Mouse (Mus musculus): ENCODE results near the gene Mecom.

DNA sequence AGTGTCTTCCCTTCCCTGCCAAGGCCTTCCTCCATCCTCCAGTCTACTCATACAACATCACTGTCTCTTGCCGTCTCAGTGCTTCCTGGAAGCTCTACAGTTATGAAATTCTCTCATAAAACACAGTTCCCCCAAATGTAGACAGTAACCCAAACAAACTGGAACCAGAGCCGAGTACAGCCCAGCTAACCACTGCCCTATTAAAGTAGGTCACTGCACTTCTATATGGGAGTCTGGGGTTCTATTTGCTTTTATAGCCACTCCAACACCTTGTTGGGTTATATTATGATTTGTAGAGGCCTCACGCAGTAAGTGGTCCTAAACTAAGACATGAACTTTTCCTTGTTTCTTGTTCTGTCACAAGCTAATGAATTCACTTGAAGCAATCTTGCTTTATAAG lies 380.8 kb downstream of the Mecom start:
- TF ChIP-seq POLR2A (IDR thresholded peaks at IDR 0.05; ENCODE audit: borderline replicate concordance, extremely low read depth, insufficient read depth, insufficient read length, poor library complexity, severe bottlenecking) (no peak), CTCF (IDR thresholded peaks at IDR 0.05; ENCODE audit: borderline replicate concordance, extremely low read depth, insufficient read depth, insufficient read length) (no peak)

Measured in brain, embryonic 14.5 days (tissue).